In the genomic region with DNA sequence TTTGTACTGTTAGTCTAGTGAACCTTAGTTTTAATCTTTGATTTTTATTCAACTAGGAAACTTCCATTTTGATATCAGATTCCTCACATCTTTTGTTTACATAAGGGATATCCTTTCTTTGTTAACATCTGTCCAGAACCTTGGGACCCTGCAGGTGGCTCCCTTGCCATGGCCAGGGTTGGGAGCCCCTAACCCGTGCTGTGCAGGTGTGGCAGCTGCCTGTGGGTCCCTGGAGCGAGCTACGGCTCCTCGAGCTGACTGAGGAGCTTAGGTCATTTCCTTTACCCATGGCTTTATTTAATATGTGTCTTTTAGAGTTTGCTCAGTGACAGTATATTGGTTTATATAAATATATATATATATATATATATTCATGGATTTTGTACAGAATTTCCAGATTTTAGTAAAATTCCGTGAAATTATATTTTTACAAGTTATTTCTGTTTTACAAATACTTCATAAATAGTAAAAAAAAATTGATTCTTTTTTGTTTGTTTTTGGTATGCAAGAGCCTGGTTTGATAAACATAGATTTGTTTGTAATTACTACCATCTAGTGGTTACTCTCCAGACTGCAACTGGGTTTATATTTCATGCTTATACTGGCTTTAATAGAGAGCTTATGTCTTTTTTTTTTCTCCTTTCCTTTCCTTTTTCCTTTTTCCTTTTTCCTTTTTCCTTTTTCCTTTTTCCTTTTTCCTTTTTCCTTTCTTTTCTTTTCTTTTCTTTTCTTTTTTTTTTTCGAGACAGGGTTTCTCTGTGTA, we compare ENCODE assay signal across 8 mouse cellular contexts. TPM values are rescaled to one million over a fixed set of nuclear protein-coding genes. Genes with fewer than 3 reads are reported as not detected.
DNase-seq lines count a peak whose midpoint lies in the region; ATAC-seq lines count a peak whose summit lies in the region.

No protein-coding gene starts in this region.

- no peak overlapping the region for H3K9ac ChIP-seq in hindbrain, embryonic 11.5 days (ENCODE audit: low read depth, low read length)
- H3K9ac ChIP-seq in hindbrain, embryonic 12.5 days: no peak overlapping the region
- H3K9ac ChIP-seq in intestine, embryonic 15.5 days: no peak overlapping the region

- WGBS in hindbrain, embryonic 11.5 days: 65% methylated on average over 6 of the region's 6 CpGs
- 57% methylated on average over 6 of the region's 6 CpGs for WGBS in hindbrain, embryonic 12.5 days
- WGBS in intestine, embryonic 15.5 days: 61% methylated on average over 6 of the region's 6 CpGs

- H3K9me3 ChIP-seq in hindbrain, embryonic 11.5 days (ENCODE audit: control insufficient read depth, low read length): no peaks in the 10 kb centered on the region
- H3K9me3 ChIP-seq in hindbrain, embryonic 12.5 days (replicated peaks): no peaks in the 10 kb centered on the region
- H3K9me3 ChIP-seq in intestine, embryonic 15.5 days: no peaks in the 10 kb centered on the region

- no peak overlapping the region for H3K4me2 ChIP-seq in hindbrain, embryonic 11.5 days (replicated peaks; ENCODE audit: low read depth, low read length)
- H3K4me2 ChIP-seq in hindbrain, embryonic 12.5 days (replicated peaks): no peak overlapping the region
- no peak overlapping the region for H3K4me2 ChIP-seq in intestine, embryonic 15.5 days (replicated peaks)

- H3K27me3 ChIP-seq in hindbrain, embryonic 11.5 days (ENCODE audit: control insufficient read depth, insufficient read depth, low read length): no peaks in the 10 kb centered on the region
- H3K27me3 ChIP-seq in hindbrain, embryonic 12.5 days: no peaks in the 10 kb centered on the region
- H3K27me3 ChIP-seq in intestine, embryonic 15.5 days (replicated peaks): no peaks in the 10 kb centered on the region

- no peaks in the 10 kb centered on the region for H3K36me3 ChIP-seq in hindbrain, embryonic 11.5 days (ENCODE audit: control insufficient read depth, insufficient read depth, low read length)
- H3K36me3 ChIP-seq in hindbrain, embryonic 12.5 days: peaks cover 14% of the 10 kb centered on the region; the same call in 1 of the 2 replicates
- 0 out of 2 replicates have a peak, but pooled peaks cover 7% of the 10 kb centered on the region for H3K36me3 ChIP-seq in intestine, embryonic 15.5 days

- H3K27ac ChIP-seq in hindbrain, embryonic 11.5 days (ENCODE audit: low read depth, low read length): no peak overlapping the region
- no peak overlapping the region for H3K27ac ChIP-seq in hindbrain, embryonic 12.5 days
- no peak overlapping the region for H3K27ac ChIP-seq in intestine, embryonic 15.5 days

- no peaks in the 10 kb centered on the region for H3K4me1 ChIP-seq in hindbrain, embryonic 11.5 days (replicated peaks; ENCODE audit: control insufficient read depth, insufficient read depth, low read length)
- no peaks in the 10 kb centered on the region for H3K4me1 ChIP-seq in hindbrain, embryonic 12.5 days
- H3K4me1 ChIP-seq in intestine, embryonic 15.5 days (replicated peaks): no peaks in the 10 kb centered on the region

- ATAC-seq in hindbrain, embryonic 11.5 days (ENCODE audit: low FRiP score): peak; percentile 59
- ATAC-seq in hindbrain, embryonic 12.5 days (ENCODE audit: low FRiP score): no peak
- peak; percentile 67 for ATAC-seq in intestine, embryonic 15.5 days
- no peak for ATAC-seq in frontal cortex, adult (ENCODE audit: low TSS enrichment)

- H3K4me3 ChIP-seq in hindbrain, embryonic 11.5 days (ENCODE audit: low read depth, low read length): no peak overlapping the region
- H3K4me3 ChIP-seq in hindbrain, embryonic 12.5 days: no peak overlapping the region
- no peak overlapping the region for H3K4me3 ChIP-seq in intestine, embryonic 15.5 days (replicated peaks)

- peak; percentile 71 for DNase-seq in hindbrain, embryonic 11.5 days (ENCODE audit: low spot score)
- DNase-seq in A20 (ENCODE audit: low read depth, low spot score) (peak; percentile 81), adipocyte (ENCODE audit: low spot score) (peak; percentile 84)
- DNase-seq in retina, postnatal 7 days (ENCODE audit: low read depth, low spot score): peak; percentile 55
- DNase-seq in ovary, postnatal 10 days (ENCODE audit: low spot score): no peak

RNA-seq across cellular contexts. Expression of gene Ndfip2, which starts 37.6 kb away (rescaled TPM):
- polyA plus RNA-seq in hindbrain, embryonic 11.5 days (2014; fragmentation: Nextera tagmentation; extraction: Ambion mirVana): 82.1 and 84.8 TPM in 2 replicates
- 83.0 and 83.3 TPM in 2 replicates for polyA plus RNA-seq in hindbrain, embryonic 12.5 days (2016; fragmentation: Nextera tagmentation; extraction: Ambion mirVana)
- 101 and 107 TPM in 2 replicates for polyA plus RNA-seq in intestine, embryonic 15.5 days (2015; fragmentation: Nextera tagmentation; extraction: Ambion mirVana)

Comparison
In these comparisons a context has a peak if more than half of its experiments do, and no peak if none do; other contexts are left out.
1. ATAC-seq: peak in hindbrain, embryonic 11.5 days (single experiment) and intestine, embryonic 15.5 days (single experiment); none in hindbrain, embryonic 12.5 days (single experiment) and frontal cortex, adult (single experiment).